Mouse (Mus musculus) limb, embryonic 15.5 days (tissue): ENCODE results near the gene Rasgef1b. TPM values are rescaled to one million over a fixed set of nuclear protein-coding genes. Genes with fewer than 3 reads are reported as not detected.

Experiments used
- ATAC-seq: fragments of 200-750 bp; cut with Nextera tagmentation; 2 replicates; pipeline ENCODE4 v1.8.0; 2017; ENCODE audit warnings: low read depth, moderate TSS enrichment; ENCODE audit not compliant: insufficient number of reproducible peaks, low FRiP score, low TSS enrichment
- H3K27ac ChIP-seq: fragments of 300-500 bp; sonication (generic); 2 replicates; pipeline ENCODE4 v1.5.1; 2015; ENCODE audit warnings: moderate library complexity, mild to moderate bottlenecking, inconsistent platforms
- H3K27me3 ChIP-seq: fragments of 300-500 bp; sonication (generic); 2 replicates; pipeline ENCODE4 v1.6.1; 2015; ENCODE audit warnings: inconsistent platforms
- H3K36me3 ChIP-seq: fragments of 300-500 bp; sonication (generic); 2 replicates; pipeline ENCODE4 v1.6.1; 2015; ENCODE audit warnings: inconsistent platforms
- H3K4me1 ChIP-seq: fragments of 300-500 bp; sonication (generic); 2 replicates; pipeline ENCODE4 v1.6.1; 2015; ENCODE audit warnings: inconsistent platforms
- H3K4me2 ChIP-seq: fragments of 300-500 bp; sonication (generic); 2 replicates; pipeline ENCODE4 v1.6.1; 2015; ENCODE audit warnings: mild to moderate bottlenecking, inconsistent platforms
- H3K4me3 ChIP-seq: fragments of 300-500 bp; sonication (generic); 2 replicates; pipeline ENCODE4 v1.5.1; 2015; ENCODE audit warnings: mild to moderate bottlenecking, inconsistent platforms
- H3K9ac ChIP-seq: fragments of 300-500 bp; sonication (generic); 2 replicates; pipeline ENCODE4 v1.6.1; 2015; ENCODE audit warnings: inconsistent platforms
- H3K9me3 ChIP-seq: fragments of 300-500 bp; sonication (generic); 2 replicates; pipeline ENCODE4 v1.6.1; 2016; ENCODE audit warnings: inconsistent platforms
- WGBS: fragments of 180-500 bp; shearing (Covaris S2); methylation state at CpG from one replicate; pipeline ENCODE4 v1.1.7; 2015; 5-methylcytosine and 5-hydroxymethylcytosine counted together
- polyA plus RNA-seq: library from polyadenylated mRNA; unstranded; fragments of >200 nt; fragmentation: Nextera tagmentation; extraction: Ambion mirVana; gene quantifications from 2 replicates; pipeline ENCODE4 v1.2.1, GENCODE M21; 2015

The Rasgef1b gene
- polyA plus RNA-seq, 1 experiment from 2014 or later, result 8.8 TPM

DNA sequence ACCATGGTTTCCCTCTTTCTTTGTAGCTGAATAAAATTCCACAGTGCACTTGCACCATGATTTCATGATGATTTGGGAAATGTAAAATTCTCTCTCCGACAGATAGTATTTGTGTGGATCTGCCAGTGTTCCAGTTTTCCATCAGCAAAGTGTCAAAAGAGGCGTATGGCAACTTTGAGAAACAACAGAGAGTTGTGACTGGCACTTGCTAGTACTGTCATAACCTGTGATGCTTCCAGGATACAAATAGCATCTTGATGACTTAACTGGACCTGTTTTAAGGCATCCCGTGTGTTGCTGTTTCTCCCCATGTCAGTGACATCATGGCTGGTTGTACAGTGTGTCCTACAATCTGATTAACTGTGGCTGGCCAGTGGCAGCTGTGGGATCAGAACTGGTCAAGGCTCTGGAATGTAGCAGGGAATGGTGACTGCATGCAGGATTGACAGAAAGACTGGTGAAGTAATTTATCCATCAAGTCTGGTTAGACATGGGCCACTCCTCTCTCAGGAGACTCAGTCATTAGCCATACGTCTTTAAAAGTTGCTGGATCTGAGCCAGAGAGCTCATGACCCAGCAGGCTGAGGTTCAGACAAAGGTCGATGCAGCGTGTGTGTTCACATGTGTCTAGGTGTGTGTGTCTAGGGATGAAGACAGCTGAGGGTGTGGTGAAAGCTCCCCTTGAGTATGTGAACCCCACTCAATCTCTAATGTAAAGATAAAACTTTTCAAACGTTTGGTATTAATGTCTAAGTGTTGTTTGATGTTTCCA lies 328.8 kb downstream of the Rasgef1b start:
- Histone ChIP-seq H3K9ac (no peak overlapping the region), H3K27me3 (no peaks in the 10 kb centered on the region), H3K9me3 (no peaks in the 10 kb centered on the region), H3K27ac (no peak overlapping the region), H3K4me1 (peaks cover 7% of the 10 kb centered on the region; the same call in 1 of the 2 replicates), H3K4me2 (no peak overlapping the region), H3K4me3 (no peak overlapping the region), H3K36me3 (no peaks in the 10 kb centered on the region)
- WGBS, result 41% methylated on average over 7 of the region's 7 CpGs
- no peak for ATAC-seq

GRCm38 (mm10) chr5:99398472-99399070 lies 330.3 kb downstream of the Rasgef1b start:
- ATAC-seq, result no peak
- no peak overlapping the region for H3K4me2 ChIP-seq
- no peak overlapping the region for H3K4me3 ChIP-seq
- no peaks in the 10 kb centered on the region for H3K36me3 ChIP-seq
- H3K9me3 ChIP-seq, result no peaks in the 10 kb centered on the region
- H3K9ac ChIP-seq, result no peak overlapping the region
- H3K27me3 ChIP-seq, result no peaks in the 10 kb centered on the region
- H3K27ac ChIP-seq, result no peak overlapping the region
- WGBS, result 54% methylated on average over 5 of the region's 5 CpGs
- peaks cover 7% of the 10 kb centered on the region; the same call in 1 of the 2 replicates for H3K4me1 ChIP-seq

DNA sequence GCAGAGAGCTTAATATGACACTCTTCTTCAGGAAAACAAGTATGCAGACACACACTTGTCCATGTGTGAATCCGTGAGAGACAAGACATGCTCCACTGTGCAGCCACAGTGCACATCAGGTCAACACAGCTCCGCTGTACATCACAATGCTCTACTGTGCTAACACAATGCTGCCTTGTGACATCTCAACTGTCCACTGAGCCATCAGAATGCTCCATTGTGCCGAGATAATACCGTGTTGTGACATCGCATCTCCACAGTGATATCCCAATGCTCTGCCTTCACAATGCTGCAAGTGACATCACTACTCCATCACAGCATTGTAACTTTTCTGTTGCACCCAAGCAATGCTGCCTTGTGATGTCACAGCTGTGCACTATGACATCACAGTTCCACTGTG lies 334.3 kb downstream of the Rasgef1b start:
- no peaks in the 10 kb centered on the region for H3K27me3 ChIP-seq
- H3K4me1 ChIP-seq, result no peaks in the 10 kb centered on the region
- H3K4me2 ChIP-seq, result no peak overlapping the region
- H3K27ac ChIP-seq, result no peak overlapping the region
- no peaks in the 10 kb centered on the region for H3K36me3 ChIP-seq
- H3K4me3 ChIP-seq, result no peak overlapping the region
- 96% methylated on average over 5 of the region's 5 CpGs for WGBS
- ATAC-seq, result no peak
- no peaks in the 10 kb centered on the region for H3K9me3 ChIP-seq
- H3K9ac ChIP-seq, result no peak overlapping the region

DNA sequence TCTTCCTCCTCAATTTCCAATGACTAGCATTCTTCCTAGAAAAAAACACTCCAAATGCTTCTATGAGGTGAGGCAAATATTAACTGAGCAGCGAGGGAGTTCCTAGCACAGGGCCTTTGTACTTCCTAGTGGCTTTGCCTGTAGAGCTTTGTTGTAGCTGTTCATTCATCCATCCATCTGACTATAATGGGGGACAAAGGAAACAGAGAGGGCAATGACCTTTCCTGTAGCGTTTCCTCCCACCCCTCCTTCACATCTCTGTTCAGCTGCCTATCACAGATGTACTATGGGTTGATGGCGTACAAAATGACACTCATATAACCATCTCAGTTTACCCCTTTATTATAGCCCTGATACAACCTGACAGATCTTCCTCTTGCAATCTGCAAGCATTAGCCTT lies 337.3 kb downstream of the Rasgef1b start:
- Histone ChIP-seq H3K4me1 (no peaks in the 10 kb centered on the region), H3K36me3 (no peaks in the 10 kb centered on the region), H3K27ac (no peak overlapping the region), H3K9ac (no peak overlapping the region), H3K4me3 (no peak overlapping the region), H3K9me3 (no peaks in the 10 kb centered on the region), H3K4me2 (no peak overlapping the region), H3K27me3 (no peaks in the 10 kb centered on the region)
- 73% methylated on average over 3 of the region's 3 CpGs for WGBS
- no peak for ATAC-seq

- H3K36me3 ChIP-seq, result no peaks in the 10 kb centered on the region
- no peak overlapping the region for H3K4me3 ChIP-seq
- H3K9me3 ChIP-seq, result no peaks in the 10 kb centered on the region
- no peak overlapping the region for H3K4me2 ChIP-seq
- ATAC-seq, result no peak
- H3K4me1 ChIP-seq, result no peaks in the 10 kb centered on the region
- H3K27me3 ChIP-seq, result no peaks in the 10 kb centered on the region
- H3K9ac ChIP-seq, result no peak overlapping the region
- H3K27ac ChIP-seq, result no peak overlapping the region
- WGBS, result 45% methylated on average over 7 of the region's 7 CpGs
Measured at GRCm38 (mm10) chr5:99390776-99391175, 338.1 kb downstream of the Rasgef1b start.

DNA sequence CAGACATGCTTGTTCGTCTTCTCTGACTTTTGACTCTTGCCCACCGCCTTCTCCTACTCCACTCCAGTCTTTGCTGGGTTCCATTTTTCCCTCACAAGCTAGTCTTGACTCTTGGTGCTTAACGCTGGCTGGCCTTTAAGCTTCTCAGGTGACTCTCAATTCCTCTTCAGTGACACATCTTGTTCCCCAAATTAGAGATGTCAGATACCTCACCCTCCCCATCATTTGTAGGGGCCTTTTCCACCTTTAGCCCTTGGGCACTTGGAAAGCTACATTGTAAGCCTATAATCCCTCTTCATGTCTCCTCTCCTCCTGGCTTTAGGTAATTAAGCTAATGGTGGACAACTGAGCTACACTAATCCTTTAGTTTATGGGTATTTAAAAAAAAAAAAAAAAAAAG lies 338.6 kb downstream of the Rasgef1b start:
- Histone ChIP-seq H3K27ac (no peak overlapping the region), H3K4me2 (no peak overlapping the region), H3K4me3 (no peak overlapping the region), H3K9ac (no peak overlapping the region), H3K27me3 (no peaks in the 10 kb centered on the region), H3K4me1 (no peaks in the 10 kb centered on the region), H3K9me3 (no peaks in the 10 kb centered on the region), H3K36me3 (no peaks in the 10 kb centered on the region)
- WGBS, result 77% methylated on average over 3 of the region's 3 CpGs
- ATAC-seq, result no peak

GRCm38 (mm10) chr5:99388585-99389250 lies 340.1 kb downstream of the Rasgef1b start:
- Histone ChIP-seq H3K4me2 (no peak overlapping the region), H3K9me3 (no peaks in the 10 kb centered on the region), H3K4me1 (no peaks in the 10 kb centered on the region), H3K36me3 (no peaks in the 10 kb centered on the region), H3K27me3 (no peaks in the 10 kb centered on the region), H3K27ac (no peak overlapping the region), H3K4me3 (no peak overlapping the region), H3K9ac (no peak overlapping the region)
- no peak for ATAC-seq
- 91% methylated on average over 10 of the region's 10 CpGs for WGBS

- Histone ChIP-seq H3K9ac (no peak overlapping the region), H3K27ac (no peak overlapping the region), H3K4me2 (no peak overlapping the region), H3K4me1 (no peaks in the 10 kb centered on the region), H3K27me3 (no peaks in the 10 kb centered on the region), H3K36me3 (no peaks in the 10 kb centered on the region), H3K4me3 (no peak overlapping the region), H3K9me3 (no peaks in the 10 kb centered on the region)
- ATAC-seq, result no peak
- WGBS, result 83% methylated on average over 5 of the region's 5 CpGs
Measured at GRCm38 (mm10) chr5:99388131-99388530, 340.7 kb downstream of the Rasgef1b start.

- WGBS, result 75% methylated on average over 17 of the region's 17 CpGs
- ATAC-seq, result no peak
Measured at GRCm38 (mm10) chr5:99387185-99387981, 341.5 kb downstream of the Rasgef1b start.

GRCm38 (mm10) chr5:99386246-99386845 lies 342.5 kb downstream of the Rasgef1b start:
- H3K27ac ChIP-seq, result no peak overlapping the region
- no peak for ATAC-seq

More at GRCm38 (mm10) chr5:99387185-99387981, 341.5 kb downstream of the Rasgef1b start:
- Histone ChIP-seq H3K9ac (no peak overlapping the region), H3K4me1 (no peaks in the 10 kb centered on the region), H3K27me3 (no peaks in the 10 kb centered on the region), H3K27ac (no peak overlapping the region), H3K4me3 (no peak overlapping the region), H3K9me3 (no peaks in the 10 kb centered on the region), H3K36me3 (no peaks in the 10 kb centered on the region), H3K4me2 (no peak overlapping the region)

GRCm38 (mm10) chr5:99385737-99386136 lies 343.1 kb downstream of the Rasgef1b start:
- Histone ChIP-seq H3K4me3 (no peak overlapping the region), H3K9me3 (no peaks in the 10 kb centered on the region), H3K27ac (no peak overlapping the region), H3K27me3 (no peaks in the 10 kb centered on the region), H3K4me2 (no peak overlapping the region), H3K36me3 (no peaks in the 10 kb centered on the region), H3K4me1 (no peaks in the 10 kb centered on the region), H3K9ac (no peak overlapping the region)
- 75% methylated on average over 8 of the region's 8 CpGs for WGBS
- ATAC-seq, result no peak

More at GRCm38 (mm10) chr5:99386246-99386845, 342.5 kb downstream of the Rasgef1b start:
- WGBS, result 53% methylated on average over 14 of the region's 14 CpGs
- Histone ChIP-seq H3K36me3 (no peaks in the 10 kb centered on the region), H3K9ac (no peak overlapping the region), H3K4me3 (no peak overlapping the region), H3K9me3 (no peaks in the 10 kb centered on the region), H3K4me1 (no peaks in the 10 kb centered on the region), H3K4me2 (no peak overlapping the region), H3K27me3 (no peaks in the 10 kb centered on the region)
